Mouse (Mus musculus) urinary bladder, adult 2 months (tissue): Measurements from ENCODE around the gene Sdr42e1. TPM values are rescaled to one million over a fixed set of nuclear protein-coding genes. Genes with fewer than 3 reads are reported as not detected.
A peak's percentile ranks its signal among the peaks of the same experiment; 100 is the strongest.

Experiments
- DNase-seq: peaks from one replicate; pipeline ENCODE4 v3.0.0; 2022; ENCODE audit warnings: low spot score
- polyA plus RNA-seq: library from polyadenylated mRNA; depleted of rRNA; stranded (reverse); fragments of >200 nt; gene quantifications from 2 replicates; pipeline ENCODE4 v1.2.3, GENCODE M21; 2012; rRNA removed

Sdr42e1 gene
- 58.3 and 71.6 TPM in 2 replicates for polyA plus RNA-seq

DNA sequence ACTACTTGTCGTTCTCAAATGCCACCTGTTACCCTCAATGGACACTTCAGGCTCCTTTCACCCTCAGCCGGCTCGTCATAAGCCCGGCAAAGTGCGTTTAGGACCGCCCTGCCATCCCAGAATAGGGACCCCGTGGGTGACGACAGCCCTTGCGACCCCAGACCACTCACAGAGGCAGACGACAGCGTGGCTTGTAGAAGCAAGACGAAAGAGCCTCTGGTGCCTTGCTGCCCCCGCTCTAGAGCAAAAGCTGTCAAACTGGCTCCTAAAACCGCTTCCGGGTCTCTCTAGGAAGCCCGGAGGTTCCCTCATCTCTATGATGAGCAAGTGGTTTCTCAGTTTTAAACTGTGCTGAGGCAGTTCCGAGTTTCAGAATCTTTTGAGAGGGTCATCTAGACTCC, at the start of gene Sdr42e1:
Gene Sdr42e1, minus strand, starts transcription at position 260 of the 401 bp plus-strand sequence.
- DNase-seq, result peak; percentile 50

DNA sequence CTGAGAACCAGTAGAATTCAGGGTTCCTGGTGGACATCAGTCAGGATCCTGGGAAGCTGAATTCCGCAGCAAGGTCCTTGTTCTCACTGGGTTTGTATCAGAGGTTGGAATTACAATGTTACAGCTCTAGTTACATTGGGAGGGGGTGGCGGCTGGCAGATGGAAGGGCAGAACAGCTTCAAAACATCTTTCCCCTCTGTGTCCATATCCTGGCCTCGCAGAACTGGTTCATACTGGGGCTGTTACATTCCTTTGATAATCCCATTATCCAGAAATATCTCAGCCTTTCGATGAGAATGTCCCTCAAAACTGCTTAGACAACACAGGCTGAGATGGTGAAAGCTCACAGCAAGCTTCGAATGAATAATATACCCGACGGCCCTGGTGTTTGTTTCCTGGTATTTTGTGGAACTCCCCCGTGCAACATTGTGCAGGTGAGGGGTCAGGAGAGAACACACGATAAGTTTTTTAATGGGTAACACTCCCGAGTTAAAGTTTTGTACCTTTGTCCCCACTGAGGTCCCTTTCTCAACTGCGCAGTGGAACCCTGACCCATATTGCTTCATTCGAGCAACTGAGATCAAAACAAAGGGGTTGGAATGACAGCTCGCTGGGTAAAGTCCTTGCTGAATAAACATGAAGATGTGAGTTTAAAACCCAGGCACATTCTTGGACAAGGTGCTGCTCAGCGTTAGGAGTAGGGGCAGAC, 44.8 kb upstream of the Sdr42e1 start:
- DNase-seq, result no peak

DNA sequence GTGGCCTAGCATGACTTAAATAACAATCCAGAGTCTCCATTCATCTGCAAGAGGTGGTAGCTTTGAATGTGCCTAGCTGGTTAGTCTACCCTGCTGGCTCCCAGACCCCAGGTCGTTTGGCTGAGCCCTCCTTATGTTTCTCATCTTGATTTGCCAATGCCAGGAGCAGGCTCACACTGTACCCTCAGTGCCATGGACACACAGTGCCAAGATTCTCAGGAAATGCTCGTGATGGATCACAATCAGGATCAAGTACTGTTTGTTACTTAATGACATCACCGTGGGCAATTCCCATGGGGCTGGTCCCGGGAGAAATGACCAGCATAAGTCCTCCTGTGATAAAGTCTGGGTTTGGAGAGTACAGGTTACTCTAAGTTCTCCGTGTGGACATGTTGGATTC, 42.4 kb upstream of the Sdr42e1 start:
- no peak for DNase-seq

DNA sequence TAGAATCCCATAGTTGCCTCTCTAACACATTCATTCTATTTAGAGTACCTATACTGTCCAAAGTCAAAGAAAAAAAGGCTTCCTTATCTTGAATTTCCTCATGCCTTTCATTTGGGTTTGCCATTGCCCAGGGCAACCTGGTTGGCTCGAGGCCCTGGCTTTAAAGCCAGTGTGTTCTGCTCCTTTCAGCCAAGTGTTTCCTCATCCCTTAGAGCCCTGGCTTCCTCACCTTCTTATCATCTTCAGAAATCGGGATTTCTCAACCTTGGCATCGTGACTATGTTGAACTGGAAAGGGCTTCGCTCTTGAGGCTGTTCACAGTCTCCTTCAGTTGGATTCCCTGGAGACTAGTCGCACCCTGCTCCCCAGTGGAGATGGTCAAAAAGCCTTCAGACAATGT, 41.1 kb upstream of the Sdr42e1 start:
- no peak for DNase-seq

DNA sequence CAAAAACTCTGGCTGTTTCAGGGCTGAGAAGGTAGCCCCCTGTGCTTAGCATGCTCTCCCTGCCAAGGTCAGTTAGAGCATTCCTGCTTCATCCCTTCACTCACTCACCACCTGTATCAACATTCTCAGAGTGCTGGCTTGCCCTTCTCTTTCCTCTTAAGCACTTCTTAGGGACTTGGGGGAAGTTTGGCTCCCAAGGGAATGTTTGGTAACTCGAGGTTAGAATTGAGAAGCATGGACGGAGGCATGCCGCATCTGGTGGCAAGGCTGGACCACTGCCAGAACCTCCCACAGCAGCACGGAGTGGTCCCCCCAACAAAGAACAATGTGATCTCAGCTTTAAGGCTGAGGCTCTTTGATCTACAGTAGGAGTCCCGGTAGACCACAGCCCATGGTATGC, 38.7 kb upstream of the Sdr42e1 start:
- DNase-seq, result no peak

DNA sequence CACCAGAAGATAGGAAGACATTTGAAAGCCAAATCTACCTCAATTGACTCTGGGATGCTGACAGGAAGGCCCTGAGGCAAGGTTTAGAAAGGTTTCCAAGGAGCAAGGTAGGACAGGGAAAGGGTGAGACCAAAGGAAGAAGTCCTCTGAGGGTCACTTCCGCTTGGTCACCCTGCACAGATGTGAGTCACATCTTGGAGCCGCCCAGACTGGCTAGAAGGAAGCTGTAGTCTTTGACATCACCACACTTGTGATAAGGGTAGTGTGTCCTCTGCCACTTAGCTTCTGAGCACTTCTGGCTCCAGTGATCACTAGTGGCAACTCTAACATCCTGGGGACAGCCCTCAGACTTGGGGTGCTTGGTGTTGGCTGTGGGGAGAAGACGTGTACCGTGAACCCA, 32.7 kb upstream of the Sdr42e1 start:
- DNase-seq, result no peak

- no peak for DNase-seq
Observed at GRCm38 (mm10) chr8:117702701-117703100, 29.2 kb upstream of the Sdr42e1 start.

DNA sequence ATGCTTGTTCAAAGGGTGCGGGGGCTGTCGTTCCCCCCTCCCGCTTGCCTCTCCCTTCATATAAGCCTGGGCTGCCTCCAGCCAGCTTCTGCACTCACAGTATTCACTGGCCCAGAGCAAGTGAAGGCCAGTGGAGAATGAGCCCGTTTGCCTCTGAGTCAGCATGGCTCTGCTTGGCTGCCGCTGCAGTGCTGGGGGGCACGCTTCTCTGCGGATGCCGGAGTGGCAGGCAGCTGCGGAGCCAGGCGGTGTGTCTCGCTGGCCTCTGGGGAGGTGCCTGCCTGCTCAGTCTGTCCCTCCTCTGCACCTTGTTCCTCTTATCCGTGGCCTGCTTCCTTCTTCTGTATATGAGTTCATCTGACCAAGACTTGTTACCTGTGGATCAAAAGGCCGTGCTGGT, 28.4 kb upstream of the Sdr42e1 start, which contains the start of gene Hsd17b2:
Gene Hsd17b2, plus strand, starts transcription at position 46 of the 400 bp plus-strand sequence.
- DNase-seq, result peak; percentile 43

- DNase-seq, result no peak
Observed at GRCm38 (mm10) chr8:117701246-117701645, 27.8 kb upstream of the Sdr42e1 start.

- no peak for DNase-seq
Observed at GRCm38 (mm10) chr8:117700699-117701098, 27.2 kb upstream of the Sdr42e1 start.

DNA sequence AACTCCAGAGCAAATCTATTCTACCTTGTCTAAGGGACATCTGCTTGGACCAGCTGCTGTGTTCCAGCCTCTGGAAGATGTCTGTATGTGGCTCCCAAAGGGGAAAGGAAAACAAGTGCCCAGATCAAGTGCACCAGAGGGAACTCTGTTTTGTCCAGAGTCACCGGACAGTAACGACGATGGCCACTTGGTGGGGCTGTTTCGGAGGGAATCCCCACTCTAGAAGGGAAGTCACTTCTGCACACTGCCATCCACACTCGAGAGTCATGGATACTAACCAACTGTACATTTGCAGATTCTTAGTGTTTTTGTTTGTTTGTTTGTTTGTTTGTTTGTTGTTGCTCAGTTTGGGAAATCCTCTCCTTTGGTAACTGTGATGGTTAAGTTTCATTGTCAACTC, 23.8 kb upstream of the Sdr42e1 start:
- no peak for DNase-seq

DNA sequence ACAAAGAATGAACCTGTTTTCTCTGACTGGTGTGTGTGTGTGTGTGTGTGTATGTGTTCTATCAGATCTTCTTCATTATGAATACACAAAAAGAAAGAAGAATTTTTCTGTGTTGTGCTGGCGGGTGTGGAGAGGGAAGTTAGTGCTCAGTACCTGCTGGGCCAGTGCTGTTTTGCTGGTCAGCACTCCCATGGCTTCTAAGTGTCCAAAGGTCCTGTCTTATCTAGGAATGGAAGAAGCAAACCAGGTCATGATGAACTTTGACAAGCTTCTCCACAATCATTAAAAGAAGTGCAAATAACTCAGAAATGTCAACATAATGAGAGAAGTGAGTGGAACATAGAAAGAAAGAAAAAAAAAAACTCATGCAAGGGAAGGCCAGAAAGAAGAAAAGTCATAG, 22.1 kb upstream of the Sdr42e1 start:
- DNase-seq, result no peak

DNA sequence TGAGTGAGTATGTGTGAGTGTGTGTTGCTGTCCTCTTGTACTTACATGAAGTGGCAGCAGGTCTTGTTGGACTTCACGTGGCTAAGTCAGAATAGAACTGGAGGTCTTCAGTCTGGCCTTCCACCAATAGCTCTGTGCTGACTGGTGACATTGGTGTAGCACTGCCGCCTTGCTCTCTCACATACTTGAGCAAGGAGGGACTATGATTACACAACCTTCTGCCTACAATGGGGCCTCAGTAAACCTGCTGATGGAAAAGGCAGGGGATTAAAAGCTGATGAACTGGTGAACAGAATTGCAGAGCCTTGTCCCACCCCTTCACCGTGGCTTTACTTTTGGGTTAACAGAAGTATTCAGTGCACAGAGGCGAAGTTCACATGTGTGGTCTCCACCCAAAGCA, 18.6 kb upstream of the Sdr42e1 start:
- no peak for DNase-seq

DNA sequence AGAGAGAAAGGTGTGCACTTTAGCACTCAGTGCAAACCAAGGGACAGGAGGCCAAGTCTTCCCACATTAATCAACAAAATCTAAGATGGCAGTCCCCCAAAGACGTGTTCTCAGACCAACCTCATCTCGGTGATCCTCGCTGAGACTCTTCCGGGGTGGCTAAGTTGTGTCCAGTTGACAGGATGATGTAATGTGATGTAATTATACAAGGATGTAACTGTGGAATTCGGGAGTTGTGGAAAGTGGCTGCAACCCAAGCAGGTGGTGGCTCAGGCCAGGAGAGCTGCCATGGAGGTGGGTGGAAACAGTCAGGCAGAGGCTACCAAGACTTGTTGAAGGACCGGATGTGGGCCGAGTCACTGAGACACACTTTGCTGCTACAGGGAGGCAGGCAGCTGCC, 14.4 kb upstream of the Sdr42e1 start:
- no peak for DNase-seq

- no peak for DNase-seq
Observed at GRCm38 (mm10) chr8:117684504-117684903, 11.0 kb upstream of the Sdr42e1 start.

DNA sequence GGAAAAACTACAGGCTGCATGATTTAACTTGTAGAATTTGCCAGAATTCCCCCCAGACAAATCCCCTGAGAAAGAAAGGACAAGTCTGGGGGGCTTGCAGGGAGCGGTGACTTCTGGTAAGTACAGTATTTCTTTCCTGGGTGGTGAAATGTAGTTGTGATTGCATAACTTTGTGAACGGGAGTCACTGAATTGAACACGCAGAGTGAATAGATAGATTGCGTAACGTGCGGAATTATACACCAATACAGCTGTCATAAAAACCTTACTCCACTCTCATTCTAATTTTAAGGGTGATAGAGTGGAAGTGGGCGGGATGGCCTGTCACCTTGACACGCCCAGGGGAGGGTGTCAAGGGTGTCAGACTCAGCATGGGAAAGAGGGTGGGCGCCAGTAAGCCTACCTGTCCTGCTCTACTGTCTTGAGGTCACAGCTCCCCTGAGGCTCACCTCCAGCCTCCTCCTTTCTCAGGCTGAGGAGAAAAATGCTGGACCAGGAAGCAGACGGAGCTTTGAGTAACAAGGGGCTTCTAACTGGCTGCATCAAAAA, 10.5 kb upstream of the Sdr42e1 start:
- no peak for DNase-seq

GRCm38 (mm10) chr8:117678650-117679049, 5.2 kb upstream of the Sdr42e1 start:
- no peak for DNase-seq

- DNase-seq, result no peak
Observed at GRCm38 (mm10) chr8:117677011-117677410, 3.5 kb upstream of the Sdr42e1 start.

DNA sequence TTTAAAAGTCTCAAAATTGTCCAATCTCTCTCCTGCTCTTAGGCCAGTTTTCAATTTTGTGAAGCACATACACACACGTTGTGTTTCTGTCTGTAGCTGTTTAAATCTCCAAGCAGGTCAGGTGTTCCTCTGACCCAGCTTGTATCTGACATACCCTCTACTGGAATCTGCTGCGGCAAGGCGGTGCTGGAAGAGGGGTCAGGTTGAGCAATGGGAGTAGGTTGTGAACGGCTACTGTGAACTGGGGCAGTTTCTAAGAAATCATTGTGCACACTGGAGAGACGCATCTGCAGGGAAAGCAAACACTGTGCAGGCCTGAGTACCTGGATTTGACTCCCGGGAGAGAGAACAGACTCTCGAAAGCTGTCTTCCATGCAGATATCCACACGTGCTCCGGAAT, 3.0 kb upstream of the Sdr42e1 start:
- DNase-seq, result no peak

- no peak for DNase-seq
Observed at GRCm38 (mm10) chr8:117675171-117675570, 1.7 kb upstream of the Sdr42e1 start.

DNA sequence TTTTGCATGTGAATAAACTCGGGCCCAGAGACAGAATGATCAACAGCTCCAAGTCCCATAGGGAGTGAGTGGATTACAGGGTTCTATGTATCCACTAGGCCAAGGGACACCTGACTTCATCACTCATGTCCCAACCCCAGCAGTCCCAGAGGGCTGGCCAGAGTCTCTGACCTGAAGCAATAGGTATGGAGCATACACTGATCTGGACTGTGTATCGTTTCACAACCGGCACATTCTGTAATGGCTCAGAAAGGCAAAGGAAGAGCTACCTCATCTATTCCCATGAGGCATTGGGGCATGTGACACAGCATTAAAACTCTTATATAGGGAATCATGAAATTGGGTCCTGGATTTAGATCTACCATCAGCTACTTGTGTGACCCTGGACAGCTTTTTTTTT, 931 bp downstream of the Sdr42e1 start:
- no peak for DNase-seq

GRCm38 (mm10) chr8:117670461-117670860, 3.0 kb downstream of the Sdr42e1 start:
- DNase-seq, result no peak

DNA sequence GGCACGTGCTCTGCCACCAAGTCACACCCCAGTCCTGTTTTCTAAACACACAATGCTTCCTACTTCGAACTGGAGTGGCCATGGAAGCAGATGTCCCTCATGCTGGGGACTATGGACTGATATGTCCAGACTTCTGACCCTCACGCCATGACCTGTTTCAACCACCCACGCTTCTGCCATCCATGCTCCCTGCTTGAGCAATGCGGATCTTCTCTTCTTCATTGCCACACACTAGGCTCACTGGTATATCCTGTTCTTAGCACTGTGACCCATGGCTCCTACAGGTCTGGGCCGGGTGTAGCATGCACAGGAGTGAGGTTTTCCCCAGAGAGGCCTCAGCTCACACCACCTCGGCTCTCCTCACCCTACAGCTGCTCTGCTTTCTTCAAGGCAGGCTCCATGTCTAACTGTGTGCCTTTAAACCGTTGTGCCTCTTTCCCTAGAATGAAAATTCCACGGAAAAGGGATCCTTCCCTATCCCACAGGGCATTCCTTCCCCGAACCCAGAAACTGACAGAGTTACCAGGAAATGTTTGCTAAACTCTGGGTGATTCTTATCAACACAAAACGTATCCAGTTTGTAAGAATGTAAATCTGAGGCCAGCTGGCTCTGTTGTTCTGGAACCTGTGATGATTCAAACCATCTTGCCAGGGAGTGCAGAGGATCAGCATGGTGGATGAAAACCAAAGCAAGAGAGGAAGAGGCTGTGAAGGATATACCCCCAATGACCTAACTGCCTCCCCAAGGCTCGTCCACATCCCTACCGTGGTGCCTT, 6.0 kb downstream of the Sdr42e1 start:
- DNase-seq, result no peak
